Mouse (Mus musculus) c-Kit-positive CD71-positive TER-119-negative erythroid progenitor cells, embryonic 14.5 days (primary cell): ENCODE results near the gene Tuba3b.

Source experiments
- DNase-seq: peaks from one replicate; pipeline ENCODE4 v3.0.0-alpha.2; 2013; ENCODE audit warnings: low read depth

The Tuba3b gene

GRCm38 (mm10) chr6:145615666-145616210, at the start of gene Tuba3b:
Gene Tuba3b (plus strand): TSS chr6:145615757.
- no peak for DNase-seq

GRCm38 (mm10) chr6:145567296-145567695, 48.3 kb upstream of the Tuba3b start:
- DNase-seq: no peak

- no peak for DNase-seq
Observed at GRCm38 (mm10) chr6:145567832-145568231, 47.7 kb upstream of the Tuba3b start.

- no peak for DNase-seq
Observed at GRCm38 (mm10) chr6:145568701-145569100, 46.9 kb upstream of the Tuba3b start.

- no peak for DNase-seq
Observed at GRCm38 (mm10) chr6:145573250-145574013, 42.1 kb upstream of the Tuba3b start.

GRCm38 (mm10) chr6:145576762-145577161, 38.8 kb upstream of the Tuba3b start:
- DNase-seq: no peak

- no peak for DNase-seq
Observed at GRCm38 (mm10) chr6:145578457-145579185, 36.9 kb upstream of the Tuba3b start.

- DNase-seq: no peak
Observed at GRCm38 (mm10) chr6:145579761-145580160, 35.8 kb upstream of the Tuba3b start.

- no peak for DNase-seq
Observed at GRCm38 (mm10) chr6:145581366-145582170, 34.0 kb upstream of the Tuba3b start.

- DNase-seq: no peak
Observed at GRCm38 (mm10) chr6:145585052-145585973, 30.2 kb upstream of the Tuba3b start.

GRCm38 (mm10) chr6:145590501-145591293, 24.9 kb upstream of the Tuba3b start:
- DNase-seq: no peak

- DNase-seq: no peak
Observed at GRCm38 (mm10) chr6:145591578-145591977, 24.0 kb upstream of the Tuba3b start.

GRCm38 (mm10) chr6:145592036-145592435, 23.5 kb upstream of the Tuba3b start:
- DNase-seq: no peak

GRCm38 (mm10) chr6:145592531-145592998, 23.0 kb upstream of the Tuba3b start:
- DNase-seq: no peak

GRCm38 (mm10) chr6:145593991-145594390, 21.6 kb upstream of the Tuba3b start:
- DNase-seq: no peak

GRCm38 (mm10) chr6:145595905-145596304, 19.7 kb upstream of the Tuba3b start:
- no peak for DNase-seq

GRCm38 (mm10) chr6:145598794-145599555, 16.6 kb upstream of the Tuba3b start:
- DNase-seq: no peak

GRCm38 (mm10) chr6:145604126-145604525, 11.4 kb upstream of the Tuba3b start:
- no peak for DNase-seq

- no peak for DNase-seq
Observed at GRCm38 (mm10) chr6:145604648-145605047, 10.9 kb upstream of the Tuba3b start.
